Mouse (Mus musculus): Measurements from ENCODE around the gene Drosha.

GRCm38 (mm10) chr15:12798043-12798442, 26.6 kb upstream of the Drosha start:
- TF ChIP-seq CTCF (IDR thresholded peaks at IDR 0.05; ENCODE audit: control insufficient read depth, insufficient read depth, insufficient replicate concordance, low read depth, low read length) (no peak), POLR2A (IDR thresholded peaks at IDR 0.05; ENCODE audit: control insufficient read depth, low read depth, low read length) (no peak)

Data from testis, adult 2 months (tissue).